Mouse (Mus musculus): ENCODE measurements around the gene Gm10717.
"Not testable (repeated sequence)": the region's sequence is repeated elsewhere in the genome, so short reads cannot be mapped to it uniquely, and the experiment has no call there.

GRCm38 (mm10) chr9:3007272-3007671 lies 17.9 kb upstream of the Gm10717 start:
- TF ChIP-seq GATA1 (IDR thresholded peaks at IDR 0.05; ENCODE audit: borderline replicate concordance, low read length); FLI1 (IDR thresholded peaks at IDR 0.05; ENCODE audit: low read length): not testable (repeated sequence)

All from megakaryocyte, embryonic 14.5 days (primary cell).